Mouse (Mus musculus): Measurements from ENCODE around the gene Rgs5. TPM values are rescaled to one million over a fixed set of nuclear protein-coding genes. Genes with fewer than 3 reads are reported as not detected.

Gene Rgs5
- under 1 TPM in 2 of 3 experiments, not detected in 1; 0.13 to 0.16 TPM for polyA plus RNA-seq (2017; shearing (Covaris generic))

DNA sequence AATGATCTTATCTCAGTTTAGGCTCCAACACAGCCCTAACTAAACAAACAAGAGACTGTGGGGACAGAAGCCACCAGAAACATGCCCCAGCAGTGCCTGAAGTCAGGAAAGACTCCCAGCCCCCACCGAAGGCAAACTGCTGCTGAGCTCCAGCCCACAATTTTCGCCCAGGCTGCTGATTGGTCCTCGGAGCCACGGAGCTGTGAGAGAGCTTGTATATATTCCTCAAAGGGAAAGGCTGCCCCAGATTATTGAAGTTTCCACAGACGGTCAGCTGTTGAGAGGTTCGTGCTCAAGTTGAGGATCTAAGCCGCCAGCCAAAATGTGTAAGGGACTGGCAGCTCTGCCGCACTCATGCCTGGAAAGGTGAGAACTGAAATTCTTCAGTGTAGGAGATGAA is at the start of gene Rgs5:
Gene Rgs5 (plus strand): TSS at position 246 of the 400 bp plus-strand sequence.
- no peak for ATAC-seq

DNA sequence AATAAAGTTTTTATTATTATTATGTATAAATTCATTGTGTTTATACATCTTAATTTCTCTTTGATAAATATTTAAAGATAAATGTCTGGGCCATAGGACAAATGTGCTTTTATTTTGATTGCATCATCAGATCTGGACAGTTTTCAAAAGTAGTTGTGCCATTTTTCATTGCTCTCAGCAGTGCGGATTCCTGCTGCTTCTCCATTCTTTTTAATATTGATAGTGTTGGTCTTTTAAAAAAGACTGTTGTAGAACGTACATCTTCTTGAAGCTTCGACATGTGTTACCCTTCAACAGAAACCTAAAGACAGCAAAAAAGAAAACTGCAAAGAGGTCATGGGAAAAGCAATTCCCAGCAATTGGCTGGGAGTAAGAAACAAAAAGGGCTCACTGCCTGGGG is 49.1 kb upstream of the Rgs5 start:
- ATAC-seq, result no peak

DNA sequence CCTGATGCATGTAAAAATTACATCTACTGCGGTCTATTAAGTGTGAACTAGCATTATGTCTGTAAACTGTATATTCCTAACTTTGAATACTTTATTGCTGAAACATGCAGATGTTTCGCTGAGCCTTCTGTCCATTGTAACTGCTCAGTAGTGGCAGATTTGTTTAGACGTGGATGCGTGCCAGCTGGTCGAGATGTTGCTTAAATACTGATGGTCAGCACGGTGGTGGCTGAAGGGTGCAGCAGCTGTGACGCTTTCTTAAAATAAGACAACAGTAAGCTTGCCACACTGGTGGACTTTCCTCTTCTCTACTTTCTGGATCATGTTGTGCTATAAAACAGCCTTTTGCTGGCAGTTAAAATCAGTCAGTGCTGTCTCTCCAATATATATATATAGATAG is 25.6 kb upstream of the Rgs5 start:
- ATAC-seq, result no peak

DNA sequence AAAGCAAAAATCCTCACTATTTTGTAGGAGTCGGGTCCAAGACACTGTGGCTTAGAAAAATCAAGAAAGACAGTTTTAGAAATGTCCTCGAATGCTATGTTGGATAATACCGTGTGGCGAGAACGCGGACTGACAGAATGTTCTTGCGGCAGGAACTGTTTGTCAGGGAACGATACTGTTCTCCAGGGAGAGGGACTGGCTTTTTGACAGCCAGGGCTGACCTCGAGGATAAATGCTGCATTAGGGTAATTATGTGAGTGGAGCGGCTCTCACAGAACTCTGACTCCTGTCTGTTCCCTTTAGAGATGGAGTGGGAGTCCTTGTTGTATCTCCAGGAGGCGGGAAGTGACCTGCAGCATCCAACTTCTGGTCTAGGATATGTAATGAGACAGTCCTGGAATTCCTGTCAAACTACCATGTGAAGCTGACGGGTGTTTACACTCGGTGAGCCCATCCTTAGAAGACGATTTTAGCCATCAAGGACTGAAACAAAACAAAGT is 18.0 kb upstream of the Rgs5 start:
- no peak for ATAC-seq

DNA sequence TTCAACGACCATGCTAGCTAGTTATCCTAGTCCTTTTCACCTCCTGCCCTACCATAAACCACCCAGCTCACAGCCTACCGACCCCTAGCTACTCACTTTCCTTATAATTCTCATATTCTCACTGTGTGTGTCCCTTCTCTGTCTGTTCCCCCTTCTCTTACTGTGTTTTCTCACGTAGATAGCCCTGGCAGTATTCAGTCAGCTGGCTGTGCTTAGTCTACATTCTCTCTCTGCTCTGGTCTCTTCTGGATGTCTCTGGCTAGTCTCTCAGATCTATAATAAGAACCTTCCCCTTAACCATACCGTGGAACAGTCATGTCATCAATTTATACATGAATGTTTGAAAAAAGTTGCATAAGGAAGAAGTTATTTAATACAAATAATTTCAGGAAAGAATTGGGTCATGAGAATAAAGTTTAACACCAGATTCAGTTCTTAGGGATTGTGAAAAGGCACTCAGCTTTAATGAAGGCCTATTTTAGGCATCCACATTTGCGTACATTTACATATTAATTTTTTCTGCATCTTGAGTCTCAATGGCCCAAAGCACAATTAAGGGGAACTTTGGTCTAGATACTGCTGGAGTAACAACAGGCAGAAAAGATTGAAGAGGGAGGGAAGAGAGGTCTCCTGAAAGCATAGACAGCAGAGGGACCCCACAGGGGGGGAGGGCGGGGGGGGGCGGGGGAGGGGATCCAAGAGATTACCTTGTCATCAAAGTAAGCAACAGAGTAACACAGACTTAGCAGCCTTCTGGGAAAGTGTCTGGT is 10.2 kb upstream of the Rgs5 start:
- no peak for ATAC-seq

DNA sequence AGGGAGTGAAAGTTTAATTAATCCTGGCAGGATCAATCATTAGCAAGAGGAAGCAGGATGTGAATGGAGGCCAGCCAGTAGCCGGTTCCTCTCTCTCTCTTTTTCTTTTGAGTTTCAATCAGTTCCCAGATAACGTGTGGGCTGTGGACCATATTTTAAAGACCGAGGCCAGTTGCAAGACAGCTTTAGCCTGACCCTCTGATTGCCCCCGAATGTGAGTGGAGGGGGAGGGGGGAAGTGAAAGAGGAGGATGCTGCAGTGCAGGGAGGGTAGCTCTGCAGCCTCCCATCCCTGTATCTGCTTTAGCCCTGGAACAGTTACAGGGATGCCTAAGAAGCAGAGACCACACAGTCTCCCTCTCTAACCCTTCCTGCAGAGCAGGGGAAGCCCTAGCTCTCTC is 4.2 kb downstream of the Rgs5 start:
- ATAC-seq, result no peak

DNA sequence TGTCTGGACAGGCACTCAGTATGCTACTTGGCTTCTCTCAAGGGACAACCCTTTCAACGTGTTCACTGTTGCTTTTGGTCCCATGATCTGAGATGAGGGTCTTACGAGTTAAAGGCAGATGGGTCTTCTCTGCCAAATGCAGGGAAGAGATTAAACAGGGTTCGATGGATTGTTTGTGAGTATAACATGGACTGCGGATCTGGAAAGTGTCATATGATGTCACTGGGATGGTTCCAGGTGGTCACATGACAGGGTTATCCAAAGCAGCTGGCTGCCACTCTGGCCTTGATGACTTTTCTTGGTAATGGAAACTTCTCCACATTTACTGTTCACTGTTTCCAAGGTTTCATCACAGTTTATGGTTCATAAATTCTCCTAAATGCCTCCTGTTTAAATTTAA is 12.0 kb downstream of the Rgs5 start:
- ATAC-seq, result no peak

DNA sequence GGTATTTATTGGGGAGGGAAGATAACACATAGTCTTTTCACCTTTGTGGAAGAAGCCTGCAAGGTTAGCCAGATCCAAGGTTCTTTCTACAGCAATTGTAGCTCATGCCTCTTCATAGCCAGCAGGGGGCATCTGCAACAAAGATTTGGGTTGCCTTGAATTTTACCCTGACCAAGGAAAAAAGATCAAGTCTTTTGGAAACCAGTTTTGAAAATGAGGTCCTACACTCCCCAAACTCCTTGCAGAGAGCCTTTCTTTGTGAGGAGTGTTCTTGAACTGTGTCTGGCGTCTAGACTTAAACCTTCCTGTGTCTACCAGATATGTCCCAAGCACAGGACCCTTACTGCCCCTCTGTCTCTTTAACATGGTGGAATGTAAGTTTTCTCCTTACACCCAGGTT is 15.4 kb downstream of the Rgs5 start:
- ATAC-seq, result no peak

DNA sequence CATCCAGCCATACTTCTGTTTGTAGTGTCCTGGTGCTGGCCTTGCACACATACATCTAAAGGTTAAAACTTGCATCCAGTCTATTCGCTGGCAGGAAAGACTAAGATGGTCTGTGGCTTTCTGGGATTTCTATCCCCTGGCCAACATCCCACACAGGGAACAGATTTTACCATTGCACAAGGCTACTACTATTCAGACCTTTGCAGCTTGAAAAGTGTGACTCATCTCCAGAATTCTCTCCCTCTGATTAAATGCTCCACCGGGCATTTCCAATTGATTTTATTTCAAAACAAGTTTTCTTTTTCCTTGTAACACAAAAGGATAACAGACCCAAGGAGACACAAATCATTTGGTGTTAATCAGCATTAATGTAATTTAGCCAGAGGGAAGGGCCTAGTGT is 16.5 kb downstream of the Rgs5 start:
- ATAC-seq, result no peak

DNA sequence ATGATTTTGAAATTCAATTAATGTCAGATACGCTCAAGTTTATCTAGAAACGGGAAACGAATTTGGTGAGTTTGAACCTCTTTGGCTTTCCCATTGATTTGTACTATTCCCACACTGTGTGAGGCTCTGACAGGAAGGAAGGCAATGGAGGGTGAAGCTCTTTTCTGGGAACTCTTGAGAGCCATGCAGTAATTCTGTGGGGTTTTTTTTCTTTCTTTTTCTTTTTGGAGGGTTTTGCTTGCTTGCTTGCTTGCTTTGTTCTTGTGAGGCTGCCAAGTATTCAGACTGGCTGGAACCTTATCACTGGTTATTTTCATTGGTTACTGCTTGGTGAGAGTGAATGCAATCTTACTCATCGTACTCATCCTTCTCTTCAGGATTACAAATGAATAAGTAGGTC is 17.0 kb downstream of the Rgs5 start:
- no peak for ATAC-seq

DNA sequence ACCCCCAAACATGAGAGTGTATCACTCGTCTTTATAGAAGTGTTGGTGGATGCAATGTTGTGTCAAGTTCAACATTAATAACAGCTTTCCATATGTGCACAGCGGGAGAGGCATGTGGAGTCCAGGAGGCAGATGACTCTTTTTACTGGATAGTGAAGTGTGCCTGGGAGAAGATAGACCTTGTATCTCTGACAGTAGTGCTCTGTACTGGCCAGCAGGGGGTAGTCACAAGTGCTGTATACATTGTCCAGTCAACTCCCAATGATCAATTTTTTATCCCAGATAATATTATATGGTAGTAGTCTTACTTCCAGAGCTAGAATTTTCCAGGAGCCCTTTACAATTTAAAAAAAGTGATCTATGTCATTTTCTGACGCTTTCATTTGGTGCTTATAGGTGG is 18.8 kb downstream of the Rgs5 start:
- ATAC-seq, result no peak

DNA sequence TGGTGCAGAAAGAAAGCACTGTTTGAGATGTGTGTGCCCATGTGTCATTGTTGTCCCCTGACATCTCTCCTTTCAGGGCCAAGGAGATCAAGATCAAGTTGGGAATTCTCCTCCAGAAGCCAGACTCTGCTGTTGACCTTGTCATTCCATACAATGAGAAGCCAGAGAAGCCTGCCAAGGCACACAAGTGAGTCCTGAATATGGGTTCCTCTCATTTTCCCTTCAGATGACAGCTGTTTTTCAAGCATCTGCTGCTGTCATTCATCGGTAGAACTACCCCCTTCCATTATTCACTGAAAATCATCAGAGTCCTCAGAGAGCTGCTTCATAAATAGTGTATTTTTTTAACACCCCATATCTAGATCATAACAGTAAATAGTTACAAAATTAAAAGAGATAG is 21.4 kb downstream of the Rgs5 start:
- ATAC-seq, result no peak

DNA sequence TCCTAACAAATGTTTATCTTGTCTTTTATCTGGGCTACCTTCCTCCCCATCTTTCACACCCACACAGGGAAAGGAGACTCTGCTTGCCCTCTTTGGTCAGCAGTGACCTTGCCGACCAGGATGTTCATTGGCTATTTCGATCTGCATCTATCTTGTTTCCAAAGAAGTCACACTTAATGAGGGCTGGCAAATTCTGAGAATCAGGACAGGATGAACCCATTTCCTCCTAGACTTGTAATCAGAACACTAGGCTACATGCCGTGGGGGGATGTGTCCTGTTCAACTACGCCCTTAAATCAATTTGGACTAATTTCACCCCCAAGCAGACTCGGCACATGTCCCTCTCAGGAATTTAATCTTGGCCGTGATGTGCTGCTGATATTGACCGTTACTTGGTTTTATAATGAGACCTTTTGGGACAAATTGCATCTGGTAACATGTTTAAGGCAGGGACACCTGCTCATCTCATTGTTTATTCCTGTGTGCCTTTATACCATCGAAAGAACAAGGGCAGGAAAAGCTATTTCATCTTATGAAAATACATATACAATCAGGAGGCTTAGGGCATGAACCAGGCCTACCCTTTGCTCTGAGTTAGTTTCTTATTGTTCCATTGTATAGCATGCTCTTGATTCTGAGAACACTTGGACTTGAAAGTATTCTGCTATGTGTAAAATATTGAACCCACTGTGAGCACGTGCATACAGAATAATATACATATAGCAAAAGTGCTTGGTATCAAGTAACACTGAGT is 25.3 kb downstream of the Rgs5 start:
- ATAC-seq, result no peak

DNA sequence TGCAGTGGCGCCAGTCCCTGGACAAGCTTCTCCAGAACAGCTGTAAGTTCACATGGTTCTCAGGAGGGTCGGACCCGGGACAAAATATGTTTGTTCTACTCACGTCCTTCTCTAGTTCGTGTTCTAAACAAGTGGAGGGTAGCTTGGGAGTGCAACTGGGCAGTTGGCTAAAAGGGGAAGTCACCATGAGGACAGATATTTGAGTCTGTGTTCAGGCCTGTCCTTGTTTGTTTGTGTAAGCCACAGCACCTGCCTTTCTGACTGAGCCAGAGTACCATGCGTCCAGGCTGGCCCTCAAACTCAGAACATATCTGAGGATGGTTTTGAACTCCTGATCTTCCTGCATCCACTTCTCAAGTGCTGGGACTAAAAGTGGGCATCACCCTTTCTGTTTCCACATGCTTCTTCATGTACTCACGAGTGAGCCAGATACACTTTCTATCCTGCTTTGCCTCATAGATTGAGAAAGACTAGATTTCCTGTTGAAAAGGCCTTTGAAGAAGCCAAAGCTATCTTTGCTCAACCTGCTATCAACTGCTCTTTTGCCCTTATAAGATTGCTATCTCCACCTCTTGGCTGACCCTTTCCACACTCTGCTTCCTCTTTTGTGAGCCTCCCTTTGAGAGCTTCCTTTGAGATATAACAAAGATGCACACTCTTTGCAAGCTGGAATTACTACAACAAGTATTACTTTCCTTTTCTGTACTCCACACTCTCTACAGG is 27.6 kb downstream of the Rgs5 start:
- no peak for ATAC-seq

DNA sequence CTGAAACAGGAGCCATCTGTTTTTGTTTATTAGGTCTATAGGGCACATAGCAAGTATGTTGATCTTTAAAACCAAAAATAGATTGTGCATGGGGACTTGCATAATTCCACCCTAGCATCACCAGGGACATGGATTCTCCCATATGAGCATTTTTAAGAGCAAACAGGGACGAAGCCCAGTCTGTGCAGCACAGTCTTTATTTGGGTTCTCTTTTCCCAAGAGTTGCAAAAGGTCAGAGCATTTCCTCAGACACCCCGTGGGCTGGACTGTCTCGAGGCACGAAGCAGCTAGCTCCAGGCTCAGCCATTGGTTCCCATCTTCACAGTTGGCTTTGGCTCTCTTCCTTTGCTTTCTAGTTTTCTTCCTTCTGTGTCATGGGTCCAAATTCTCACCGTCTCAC is 30.0 kb downstream of the Rgs5 start:
- ATAC-seq, result no peak

DNA sequence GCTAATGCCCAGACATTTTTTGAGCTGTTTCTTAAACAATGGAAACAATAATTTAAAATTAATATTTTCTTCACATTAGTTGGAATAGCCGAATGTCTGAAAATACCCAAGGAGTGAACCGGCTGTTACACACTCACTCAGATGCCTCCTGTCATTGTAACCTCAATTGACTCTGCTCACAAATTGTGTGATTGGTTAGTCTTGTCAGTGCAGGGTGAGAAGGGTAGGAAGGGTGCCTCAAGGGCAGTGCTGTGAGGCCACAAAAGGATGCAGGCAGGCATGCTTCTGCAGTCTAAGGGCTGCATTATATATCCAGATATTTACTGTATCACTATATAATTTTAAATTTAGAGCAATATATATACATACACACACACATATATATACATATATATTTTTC is 37.7 kb downstream of the Rgs5 start:
- ATAC-seq, result no peak

DNA sequence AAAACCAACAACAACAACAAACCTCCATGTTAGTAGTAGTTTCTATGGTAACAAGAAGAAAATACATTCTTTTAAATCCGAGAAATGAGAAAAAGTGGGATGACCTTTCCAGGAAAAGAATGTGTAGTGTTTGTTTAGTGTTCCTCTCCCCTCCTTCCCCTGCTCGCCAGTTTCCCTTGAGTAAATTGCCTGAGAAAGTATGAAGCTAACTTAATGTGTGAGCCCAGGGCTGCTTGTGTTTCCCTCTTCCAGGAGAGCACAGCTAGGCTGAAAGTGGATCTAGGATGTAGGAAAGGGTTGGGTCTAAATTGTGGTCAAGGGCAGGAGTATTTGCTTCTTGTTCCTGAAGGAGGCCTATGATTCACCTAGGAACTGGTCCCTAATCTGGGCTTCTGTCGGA is 38.2 kb downstream of the Rgs5 start:
- ATAC-seq, result no peak

DNA sequence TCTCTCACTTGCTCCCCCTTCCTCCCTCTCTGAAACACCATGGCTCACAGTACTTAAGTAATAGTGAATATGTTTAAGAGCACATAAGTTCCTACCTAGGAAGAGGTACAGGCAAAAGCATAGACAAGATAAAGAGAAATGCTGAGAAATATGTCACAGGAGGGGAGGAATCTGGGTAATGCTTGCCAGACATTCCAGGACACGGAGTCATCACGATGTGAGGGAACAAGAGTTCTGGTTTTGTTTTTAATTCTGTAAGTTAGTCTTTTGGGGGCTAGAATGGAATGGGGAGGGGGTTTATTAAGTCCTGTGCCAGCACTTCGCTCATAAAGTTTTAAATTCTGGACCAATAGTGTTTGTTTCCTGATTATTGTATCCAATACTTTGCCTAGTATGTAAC is 40.1 kb downstream of the Rgs5 start:
- no peak for ATAC-seq

DNA sequence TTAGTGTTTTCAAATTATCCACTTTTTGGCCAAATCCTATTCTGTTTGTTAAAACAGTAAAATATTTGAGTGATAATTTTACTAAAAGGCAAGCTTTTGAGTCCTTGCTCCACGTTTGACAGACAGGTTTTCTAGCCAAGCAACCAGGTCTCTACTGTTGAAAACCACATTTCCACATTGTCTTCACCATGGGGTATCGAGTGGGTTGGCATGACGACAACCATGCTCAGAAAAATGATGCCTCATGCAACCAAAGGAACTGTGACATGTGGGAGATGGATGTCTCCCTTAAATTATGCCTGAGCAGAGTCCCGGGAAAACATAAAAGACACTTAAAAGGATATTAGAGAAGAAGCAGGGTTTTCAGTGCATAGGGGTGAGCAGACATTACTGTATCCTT is 41.9 kb downstream of the Rgs5 start:
- no peak for ATAC-seq

DNA sequence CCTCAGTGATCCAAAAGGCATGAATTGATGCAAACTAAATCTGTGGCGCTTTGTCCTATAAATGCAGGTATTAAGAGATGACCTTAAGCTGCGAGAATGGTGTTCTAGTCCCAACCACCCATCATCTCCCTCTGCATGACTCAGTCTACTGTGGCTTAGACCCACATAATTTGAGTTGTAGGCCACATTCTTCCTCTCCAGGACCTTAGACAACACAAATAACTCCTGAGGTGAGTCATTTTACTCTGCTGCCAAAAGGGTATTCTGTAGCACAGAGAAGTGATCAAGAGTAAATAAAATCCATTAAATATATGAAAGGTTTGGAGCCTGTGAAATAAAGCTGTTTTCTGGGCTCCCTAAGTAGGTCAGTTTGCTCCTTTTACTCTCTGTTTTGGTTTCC is 43.9 kb downstream of the Rgs5 start:
- no peak for ATAC-seq

DNA sequence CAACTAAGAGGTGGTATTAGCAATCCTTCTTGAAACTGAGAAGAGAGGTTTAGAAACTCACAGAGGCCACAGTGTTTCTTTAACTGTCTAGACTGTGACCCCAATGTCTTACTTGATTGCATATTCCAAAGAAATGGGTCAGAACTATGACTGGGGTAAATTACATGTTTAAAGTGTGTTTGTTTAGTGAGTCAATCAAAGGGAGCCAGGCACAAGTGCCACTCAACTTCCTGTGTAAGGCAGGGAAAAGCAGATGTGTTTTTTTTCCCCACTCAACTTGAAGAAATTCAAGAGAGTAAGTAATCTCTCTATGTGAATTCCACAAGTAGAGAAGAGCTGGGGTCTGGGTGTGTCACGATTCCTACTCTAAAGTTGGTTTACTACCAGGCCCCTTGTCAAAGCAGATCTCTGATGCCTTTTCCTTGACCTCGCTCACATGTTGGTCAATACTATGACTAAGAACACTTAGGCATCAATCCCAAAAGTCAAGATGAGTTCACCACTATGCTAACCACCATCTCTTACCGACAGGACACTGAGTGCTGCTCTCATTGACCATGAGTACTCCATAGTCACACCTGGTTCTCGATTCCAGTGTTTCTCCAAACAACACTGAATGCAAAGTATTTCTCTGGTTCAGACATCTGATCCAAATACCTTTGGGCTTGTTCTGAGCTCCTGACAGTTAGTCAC is 49.2 kb downstream of the Rgs5 start:
- no peak for ATAC-seq

DNA sequence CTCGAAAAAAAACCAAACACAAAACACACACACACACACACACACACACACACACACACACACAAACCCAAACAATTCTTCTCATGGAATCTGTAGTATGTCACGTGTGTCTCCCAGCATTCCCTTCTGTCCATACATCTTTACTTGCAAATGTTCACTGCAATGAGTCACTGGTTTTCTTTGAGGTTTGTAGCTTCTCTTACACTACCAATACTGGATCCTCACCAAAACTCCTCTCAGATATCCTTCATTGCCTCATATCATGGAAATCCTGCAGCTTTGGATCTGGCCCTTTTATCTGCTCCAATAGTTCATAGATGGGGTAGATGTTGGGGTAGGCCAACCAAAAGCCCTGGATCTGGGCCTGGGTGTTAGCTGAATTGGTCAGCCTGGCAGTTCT is 66.5 kb downstream of the Rgs5 start:
- ATAC-seq, result no peak

DNA sequence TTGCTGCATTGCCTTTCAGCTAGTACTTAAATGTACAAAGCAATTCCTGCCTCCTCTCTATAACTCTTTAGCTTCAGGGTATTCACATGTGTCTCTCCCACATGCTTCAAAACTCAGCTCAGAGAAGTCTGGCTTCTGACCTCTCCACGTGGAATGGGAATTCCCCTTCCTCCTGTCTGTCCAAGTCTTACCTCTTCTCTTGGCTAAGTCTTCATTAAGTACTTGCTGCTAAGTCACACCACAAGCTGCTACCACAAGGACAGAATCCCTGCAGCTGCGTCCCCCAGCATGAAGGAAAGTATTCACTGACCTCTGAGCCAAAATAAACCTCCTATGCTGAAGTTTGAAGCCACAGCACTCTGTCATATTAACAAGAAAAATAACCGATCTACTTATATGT is 71.0 kb downstream of the Rgs5 start:
- ATAC-seq, result no peak
